30 mouse cellular contexts compared by ENCODE assay signal in the genomic region with DNA sequence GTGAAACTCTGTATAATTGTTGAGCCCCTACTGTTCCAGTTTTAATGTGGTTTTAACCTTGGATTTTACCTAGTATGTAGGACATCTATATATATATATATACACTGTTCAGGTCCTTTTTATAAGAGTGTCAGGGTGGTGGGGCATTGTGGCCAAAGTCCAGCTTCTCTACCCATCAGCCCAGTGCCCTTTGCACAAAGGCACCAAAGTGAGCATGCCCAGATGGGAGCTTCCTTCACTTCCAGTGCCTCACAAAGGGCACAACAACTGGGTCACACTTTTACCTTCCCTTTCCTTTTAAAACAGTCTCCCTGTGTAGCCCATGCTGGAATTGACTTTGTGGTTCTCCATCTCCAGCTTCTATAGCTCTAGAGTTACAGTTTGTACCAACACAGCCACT. TPM values are rescaled to one million over a fixed set of nuclear protein-coding genes. Genes with fewer than 3 reads are reported as not detected.
A peak's percentile ranks its signal among the peaks of the same experiment; 100 is the strongest.
DNase-seq lines count a peak whose midpoint lies in the region; ATAC-seq and TF ChIP-seq lines count a peak whose summit lies in the region.
"Had no signal": no experiment of that assay in that cellular context is flagged by ENCODE, and none has a peak within 500 bp of the region (broad histone marks: within the 10 kb centered on the region; RNA-seq: fewer than 3 reads in every experiment).

No protein-coding gene starts in this region.

- no peak overlapping the region for H3K4me3 ChIP-seq in intestine, embryonic 16.5 days (ENCODE audit: low read length)
- H3K4me3 ChIP-seq in intestine, postnatal 0 days (ENCODE audit: low read depth, low read length): no peak overlapping the region
- no peak overlapping the region for H3K4me3 ChIP-seq in kidney, embryonic 16.5 days (ENCODE audit: low read length)
- no peak overlapping the region for H3K4me3 ChIP-seq in brown adipose tissue, adult 24 weeks (ENCODE audit: insufficient read depth, low read depth, low read length)
- H3K4me3 ChIP-seq: embryonic facial prominence, embryonic 10.5 days; embryonic facial prominence, embryonic 13.5 days; erythroblast, embryonic 14.5 days; forebrain, embryonic 12.5 days; forebrain, embryonic 15.5 days; heart, adult 2 months; heart, embryonic 10.5 days; heart, embryonic 13.5 days had no signal

- no peak overlapping the region for H3K27ac ChIP-seq in intestine, embryonic 16.5 days (ENCODE audit: low read length)
- no peak overlapping the region for H3K27ac ChIP-seq in intestine, postnatal 0 days (ENCODE audit: low read depth, low read length)
- H3K27ac ChIP-seq in kidney, embryonic 16.5 days (ENCODE audit: low read length): no peak overlapping the region
- 0 out of 2 replicates have a peak overlapping the region, but pooled peaks have one; percentile 19 for H3K27ac ChIP-seq in brown adipose tissue, adult 24 weeks (replicated peaks; ENCODE audit: low read depth, low read length)
- H3K27ac ChIP-seq: embryonic facial prominence, embryonic 10.5 days; embryonic facial prominence, embryonic 13.5 days; forebrain, embryonic 12.5 days; forebrain, embryonic 15.5 days; heart, adult 2 months; heart, embryonic 10.5 days; heart, embryonic 13.5 days; hindbrain, embryonic 14.5 days had no signal

- no peak for ATAC-seq in intestine, embryonic 16.5 days
- ATAC-seq in intestine, postnatal 0 days: no peak
- ATAC-seq in kidney, embryonic 16.5 days (ENCODE audit: low FRiP score, low TSS enrichment): no peak
- ATAC-seq: forebrain, embryonic 15.5 days; Patski had no signal

- peaks cover 18% of the 10 kb centered on the region for H3K4me1 ChIP-seq in intestine, embryonic 16.5 days (ENCODE audit: control insufficient read depth, insufficient read depth, low read length)
- H3K4me1 ChIP-seq in intestine, postnatal 0 days (replicated peaks; ENCODE audit: control insufficient read depth, insufficient read depth, low read length): 0 out of 2 replicates have a peak, but pooled peaks cover 2% of the 10 kb centered on the region
- peaks cover 17% of the 10 kb centered on the region for H3K4me1 ChIP-seq in kidney, embryonic 16.5 days (ENCODE audit: insufficient read depth, low read length)
- 0 out of 2 replicates have a peak, but pooled peaks cover 8% of the 10 kb centered on the region for H3K4me1 ChIP-seq in brown adipose tissue, adult 24 weeks (ENCODE audit: control insufficient read depth, insufficient read depth, insufficient read length, low read length)

- H3K27me3 ChIP-seq in intestine, embryonic 16.5 days (replicated peaks; ENCODE audit: control insufficient read depth, insufficient read depth, low read length): no peaks in the 10 kb centered on the region
- H3K27me3 ChIP-seq in intestine, postnatal 0 days (replicated peaks; ENCODE audit: control insufficient read depth, insufficient read depth, low read length): no peaks in the 10 kb centered on the region
- H3K27me3 ChIP-seq in kidney, embryonic 16.5 days (ENCODE audit: insufficient read depth, low read length): no peaks in the 10 kb centered on the region
- H3K27me3 ChIP-seq: embryonic facial prominence, embryonic 13.5 days; forebrain, embryonic 15.5 days; heart, embryonic 13.5 days; Patski had no signal

- TF ChIP-seq CTCF in intestine, postnatal 0 days (IDR thresholded peaks at IDR 0.05; ENCODE audit: low read depth): no peak

- peak; percentile 50 to 52 for DNase-seq in kidney, adult 8-10 months
- peak; percentile 42 to 75 for DNase-seq in kidney, postnatal 25 days
- no peak for DNase-seq in kidney, adult 11 months
- no peak for DNase-seq in spleen, postnatal 36 days (ENCODE audit: low spot score in 2 of 2)
- DNase-seq: adrenal gland, adult 2 months; adrenal gland, postnatal 14 days; cerebellum, adult 11-12 months; cerebellum, adult 8-10 months; cerebellum, postnatal 10 days; cerebellum, postnatal 36 days; embryo, embryonic 11 days; gastrocnemius, postnatal 10 days; gastrocnemius, postnatal 36 days; heart, adult 2 months; heart, postnatal 14 days; heart, postnatal 4 days had no signal

- H3K36me3 ChIP-seq in intestine, embryonic 16.5 days (ENCODE audit: control insufficient read depth, insufficient read depth, low read length): no peaks in the 10 kb centered on the region
- H3K36me3 ChIP-seq in intestine, postnatal 0 days (ENCODE audit: control insufficient read depth, insufficient read depth): no peaks in the 10 kb centered on the region
- no peaks in the 10 kb centered on the region for H3K36me3 ChIP-seq in kidney, embryonic 16.5 days (ENCODE audit: insufficient read depth, low read length)
- H3K36me3 ChIP-seq: embryonic facial prominence, embryonic 10.5 days; embryonic facial prominence, embryonic 13.5 days; forebrain, embryonic 12.5 days; forebrain, embryonic 15.5 days; G1E; heart, embryonic 10.5 days; heart, embryonic 13.5 days had no signal

- H3K4me2 ChIP-seq in intestine, embryonic 16.5 days (ENCODE audit: low read depth, low read length): peak overlapping the region; percentile 9; the same call in 1 of the 2 replicates
- H3K4me2 ChIP-seq in intestine, postnatal 0 days (replicated peaks; ENCODE audit: low read depth): no peak overlapping the region
- no peak overlapping the region for H3K4me2 ChIP-seq in kidney, embryonic 16.5 days (replicated peaks; ENCODE audit: low read depth, low read length)
- H3K4me2 ChIP-seq: embryonic facial prominence, embryonic 13.5 days; forebrain, embryonic 12.5 days; forebrain, embryonic 15.5 days; heart, embryonic 13.5 days; hindbrain, embryonic 14.5 days had no signal

- no peaks in the 10 kb centered on the region; the same call in 1 of the 2 replicates for H3K9me3 ChIP-seq in intestine, embryonic 16.5 days (ENCODE audit: control insufficient read depth, low read length)
- H3K9me3 ChIP-seq in intestine, postnatal 0 days (ENCODE audit: control insufficient read depth): no peaks in the 10 kb centered on the region
- H3K9me3 ChIP-seq in kidney, embryonic 16.5 days (ENCODE audit: low read length): peaks cover 6% of the 10 kb centered on the region; the same call in 1 of the 2 replicates
- H3K9me3 ChIP-seq: embryonic facial prominence, embryonic 13.5 days; G1E; heart, embryonic 10.5 days had no signal

- no peak overlapping the region for H3K9ac ChIP-seq in intestine, embryonic 16.5 days (ENCODE audit: low read depth, low read length)
- H3K9ac ChIP-seq in intestine, postnatal 0 days (ENCODE audit: low read depth, low read length): no peak overlapping the region
- no peak overlapping the region for H3K9ac ChIP-seq in kidney, embryonic 16.5 days (replicated peaks; ENCODE audit: low read length)
- H3K9ac ChIP-seq: embryonic facial prominence, embryonic 13.5 days; forebrain, embryonic 12.5 days; forebrain, embryonic 15.5 days; heart, embryonic 13.5 days; hindbrain, embryonic 14.5 days had no signal

RNA-seq across cellular contexts. Expression of a gene that starts 2.8 kb away (rescaled TPM):
- polyA plus RNA-seq in intestine, embryonic 16.5 days (2015; fragmentation: Nextera tagmentation; extraction: Ambion mirVana): 18.9 and 19.0 TPM in 2 replicates
- 15.0 and 15.9 TPM in 2 replicates for polyA plus RNA-seq in intestine, postnatal 0 days (2015; fragmentation: Nextera tagmentation; extraction: Ambion mirVana)
- 23.9 and 25.6 TPM in 2 replicates for polyA plus RNA-seq in kidney, embryonic 16.5 days (2015; fragmentation: Nextera tagmentation; extraction: Ambion mirVana)
- polyA plus RNA-seq in brown adipose tissue, adult 24 weeks (2012; ENCODE audit: insufficient read depth, insufficient read length, missing spikeins): 8.6 and 9.6 TPM in 2 replicates

RNA-seq across cellular contexts. Expression of a gene that starts 23.9 kb away (rescaled TPM):
- 61.9 and 67.0 TPM in 2 replicates for polyA plus RNA-seq in intestine, embryonic 16.5 days (2015; fragmentation: Nextera tagmentation; extraction: Ambion mirVana)
- 37.1 and 40.3 TPM in 2 replicates for polyA plus RNA-seq in intestine, postnatal 0 days (2015; fragmentation: Nextera tagmentation; extraction: Ambion mirVana)
- polyA plus RNA-seq in kidney, embryonic 16.5 days (2015; fragmentation: Nextera tagmentation; extraction: Ambion mirVana): 70.5 and 76.5 TPM in 2 replicates
- polyA plus RNA-seq in brown adipose tissue, adult 24 weeks (2012; ENCODE audit: insufficient read depth, insufficient read length, missing spikeins): 24.6 and 24.7 TPM in 2 replicates

Comparison
In these comparisons a context has a peak if more than half of its experiments do, and no peak if none do; other contexts are left out.
1. DNase-seq: peak in kidney, adult 8-10 months (2 of 2) and kidney, postnatal 25 days (2 of 2); none in kidney, adult 11 months (single experiment) and spleen, postnatal 36 days (0 of 2).